Mouse (Mus musculus): ENCODE results near the gene Atp5c1. TPM values are rescaled to one million over a fixed set of nuclear protein-coding genes. Genes with fewer than 3 reads are reported as not detected.

Atp5c1 gene
- polyA plus RNA-seq (2015; fragmentation: Illumina TruSeq; extraction: RNeasy Lipid Tissue Mini Kit (QIAGEN cat#74804); ENCODE audit: insufficient read depth, low replicate concordance), result 333 TPM

DNA sequence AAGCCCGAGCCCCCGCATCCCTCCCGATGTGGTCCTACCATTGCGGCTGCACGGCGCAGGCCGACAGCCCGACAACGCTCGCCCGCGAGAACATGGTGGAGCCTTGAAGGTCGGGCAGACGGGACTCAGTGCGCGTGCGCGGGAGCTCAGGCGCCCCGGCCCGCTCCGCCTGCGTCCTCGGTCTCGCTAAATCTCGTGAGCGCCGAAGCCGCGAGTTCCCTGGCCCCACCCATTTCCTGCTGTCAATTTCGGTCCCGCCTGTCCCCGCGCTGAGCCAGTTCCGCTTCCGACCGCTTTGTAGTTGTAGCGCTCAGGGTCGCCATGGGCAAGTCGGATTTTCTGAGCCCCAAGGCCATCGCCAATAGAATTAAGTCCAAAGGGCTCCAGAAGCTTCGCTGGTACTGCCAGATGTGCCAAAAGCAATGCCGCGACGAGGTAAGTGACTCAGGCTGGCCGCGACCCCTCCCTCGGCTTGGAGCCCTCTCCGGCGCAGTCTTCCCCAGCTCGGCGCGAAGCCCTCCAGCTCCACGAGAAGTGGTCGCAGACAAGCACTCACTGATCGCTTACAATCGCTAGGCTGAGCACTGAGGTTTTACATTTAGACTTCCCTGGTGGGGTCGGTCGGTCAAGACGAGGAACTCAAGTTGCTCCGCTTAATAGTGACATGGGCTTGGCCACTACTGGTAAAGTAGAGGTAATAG is at the start of gene Atp5c1, which contains the start of gene Kin:
Atp5c1 (minus strand) TSS at position 201 of the 701 bp plus-strand sequence.
Kin (plus strand) TSS at position 284 of the 701 bp plus-strand sequence.

DNA sequence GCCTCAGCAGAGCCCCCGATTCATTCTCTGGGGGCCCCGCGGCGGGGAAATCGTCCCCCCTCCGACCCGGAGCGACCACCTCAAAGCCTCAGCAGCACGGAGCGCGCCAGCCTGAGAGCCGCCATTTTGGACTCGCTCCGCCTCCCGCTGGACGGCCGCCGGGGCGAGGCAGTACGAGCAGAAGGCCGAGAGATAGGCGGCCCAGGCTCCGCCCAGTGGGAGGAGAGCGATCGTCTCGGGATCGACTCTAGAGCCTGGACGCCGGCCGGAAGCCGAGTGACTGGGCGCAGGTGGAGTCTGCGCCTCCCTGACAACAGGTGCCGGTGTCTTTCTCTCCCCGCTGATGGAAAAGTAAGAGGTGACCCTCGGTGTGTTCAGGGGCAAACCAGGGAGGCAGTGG is 31.8 kb downstream of the Atp5c1 start, which contains the start of gene Taf3:
Taf3 (minus strand) TSS at position 136 of the 400 bp plus-strand sequence.

Other genes with a start within 250 kb of the Atp5c1 start
- gene 4930412O13Rik, start 199.3 kb downstream of the Atp5c1 start, polyA plus RNA-seq (2015; fragmentation: Illumina TruSeq; extraction: RNeasy Lipid Tissue Mini Kit (QIAGEN cat#74804); ENCODE audit: insufficient read depth, low replicate concordance), result not detected
- not detected for gene 9230102O04Rik, start 191.0 kb downstream of the Atp5c1 start, polyA plus RNA-seq (2015; fragmentation: Illumina TruSeq; extraction: RNeasy Lipid Tissue Mini Kit (QIAGEN cat#74804); ENCODE audit: insufficient read depth, low replicate concordance)
- 4.2 TPM for gene Gata3, start 190.5 kb downstream of the Atp5c1 start, polyA plus RNA-seq (2015; fragmentation: Illumina TruSeq; extraction: RNeasy Lipid Tissue Mini Kit (QIAGEN cat#74804); ENCODE audit: insufficient read depth, low replicate concordance)
- gene Taf3, start 31.9 kb downstream of the Atp5c1 start, polyA plus RNA-seq (2015; fragmentation: Illumina TruSeq; extraction: RNeasy Lipid Tissue Mini Kit (QIAGEN cat#74804); ENCODE audit: insufficient read depth, low replicate concordance), result 10.6 TPM
- gene Kin, start 83 bp upstream of the Atp5c1 start, polyA plus RNA-seq (2015; fragmentation: Illumina TruSeq; extraction: RNeasy Lipid Tissue Mini Kit (QIAGEN cat#74804); ENCODE audit: insufficient read depth, low replicate concordance), result 42.0 TPM
- gene Itih2, start 50.9 kb upstream of the Atp5c1 start, polyA plus RNA-seq (2015; fragmentation: Illumina TruSeq; extraction: RNeasy Lipid Tissue Mini Kit (QIAGEN cat#74804); ENCODE audit: insufficient read depth, low replicate concordance), result not detected
- gene Itih5, start 73.1 kb upstream of the Atp5c1 start, polyA plus RNA-seq (2015; fragmentation: Illumina TruSeq; extraction: RNeasy Lipid Tissue Mini Kit (QIAGEN cat#74804); ENCODE audit: insufficient read depth, low replicate concordance), result 9.8 TPM